Mouse (Mus musculus) hindbrain, postnatal 0 days (tissue): ENCODE results near the gene 1700012B09Rik. TPM values are rescaled to one million over a fixed set of nuclear protein-coding genes. Genes with fewer than 3 reads are reported as not detected.

Experiments used
- ATAC-seq: fragments of 200-750 bp; cut with Nextera tagmentation; 2 replicates; pipeline ENCODE4 v1.8.0; 2017; ENCODE audit warnings: mild to moderate bottlenecking, moderate TSS enrichment, moderate library complexity
- DNase-seq: peaks from one replicate; pipeline ENCODE4 v3.0.0-alpha.2; 2015; ENCODE audit warnings: low spot score
- H3K27ac ChIP-seq: fragments of 300-500 bp; sonication (generic); 2 replicates; pipeline ENCODE4 v1.5.1; 2014; ENCODE audit warnings: mild to moderate bottlenecking
- H3K27me3 ChIP-seq: fragments of 300-500 bp; sonication (generic); 2 replicates; pipeline ENCODE4 v1.6.1; 2014; ENCODE audit warnings: low read length, mixed read lengths; ENCODE audit not compliant: insufficient read depth
- H3K36me3 ChIP-seq: fragments of 300-500 bp; sonication (generic); 2 replicates; pipeline ENCODE4 v1.6.1; 2014; ENCODE audit warnings: low read length, mixed read lengths; ENCODE audit not compliant: insufficient read depth
- H3K4me1 ChIP-seq: fragments of 300-500 bp; sonication (generic); 2 replicates; pipeline ENCODE4 v1.6.1; 2014; ENCODE audit warnings: antibody characterized with exemption, low read length, mixed read lengths; ENCODE audit not compliant: insufficient read depth
- H3K4me2 ChIP-seq: fragments of 300-500 bp; sonication (generic); 2 replicates; pipeline ENCODE4 v1.6.1; 2014; ENCODE audit warnings: low read depth, mild to moderate bottlenecking, low read length, moderate library complexity, mixed read lengths
- H3K4me3 ChIP-seq: fragments of 300-500 bp; sonication (generic); 2 replicates; pipeline ENCODE4 v1.5.1; 2014; ENCODE audit warnings: low read length
- H3K9ac ChIP-seq: fragments of 300-500 bp; sonication (generic); replicated peaks from 2 replicates; pipeline ENCODE4 v1.6.1; 2014; ENCODE audit warnings: mild to moderate bottlenecking, low read length, moderate library complexity, mixed read lengths
- H3K9me3 ChIP-seq: fragments of 300-500 bp; sonication (generic); 2 replicates; pipeline ENCODE4 v1.6.1; 2016; ENCODE audit warnings: low read length, mixed read lengths
- CTCF ChIP-seq: IDR thresholded peaks from 2 replicates; pipeline ENCODE4 v1.5.1; 2016; ENCODE audit warnings: antibody characterized with exemption, control low read depth, low read depth
- WGBS: fragments of 180-500 bp; shearing (Covaris S2); extraction: QIAGEN DNeasy Blood & Tissue Kit; methylation state at CpG from one replicate; pipeline ENCODE4 v1.1.7; 2014; 5-methylcytosine and 5-hydroxymethylcytosine counted together
- polyA plus RNA-seq: library from polyadenylated mRNA; unstranded; fragments of >200 nt; fragmentation: Nextera tagmentation; extraction: Ambion mirVana; gene quantifications from 2 replicates; pipeline ENCODE4 v1.2.1, GENCODE M21; 2015
- total RNA-seq: library from RNA; depleted of rRNA; stranded (reverse); fragments of >200 nt; gene quantifications from 2 replicates; pipeline ENCODE4 v1.2.3, GENCODE M21; 2014

1700012B09Rik gene
- total and polyA plus RNA-seq, 2 experiments from 2014 or later: 0.42 to 4.0 TPM

- H3K4me3 ChIP-seq: no peak overlapping the region
- H3K4me2 ChIP-seq: no peak overlapping the region
- H3K27me3 ChIP-seq: no peaks in the 10 kb centered on the region
- no peak for TF ChIP-seq CTCF
- H3K9ac ChIP-seq: no peak overlapping the region
- no peak for ATAC-seq
- WGBS: 41% methylated on average over 13 of the region's 13 CpGs
- no peaks in the 10 kb centered on the region for H3K4me1 ChIP-seq
- no peak overlapping the region for H3K27ac ChIP-seq
- DNase-seq: no peak
- H3K9me3 ChIP-seq: no peaks in the 10 kb centered on the region
- H3K36me3 ChIP-seq: peaks cover 4% of the 10 kb centered on the region; the same call in 1 of the 2 replicates
These were observed 7.5 kb upstream of the 1700012B09Rik start for GRCm38 (mm10) chr9:14778341-14778740.

DNA sequence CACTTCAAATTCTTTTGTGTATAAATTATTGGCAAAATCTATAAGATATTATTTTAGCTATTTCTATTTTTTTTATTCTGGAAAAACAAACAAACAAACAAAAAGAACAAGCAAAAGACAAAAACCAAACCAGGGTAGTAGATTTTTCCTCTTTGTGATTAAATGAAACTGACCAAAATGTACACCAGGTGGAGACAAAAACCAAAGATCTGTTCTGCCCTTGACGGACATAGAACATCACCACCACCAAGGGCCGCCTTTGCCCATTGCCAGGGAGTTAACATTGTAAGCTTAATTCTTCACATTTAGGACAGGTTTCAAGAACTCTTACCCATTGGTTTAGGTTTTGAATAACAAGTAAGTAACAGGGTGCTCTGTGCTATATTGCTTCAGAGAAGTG, 3.0 kb upstream of the 1700012B09Rik start:
- Histone ChIP-seq H3K9me3 (no peaks in the 10 kb centered on the region), H3K36me3 (no peaks in the 10 kb centered on the region), H3K27me3 (no peaks in the 10 kb centered on the region), H3K4me3 (no peak overlapping the region), H3K4me1 (peaks cover 3% of the 10 kb centered on the region; the same call in 1 of the 2 replicates), H3K4me2 (no peak overlapping the region), H3K9ac (no peak overlapping the region), H3K27ac (no peak overlapping the region)
- peak; percentile 47 for DNase-seq
- WGBS: 44% methylated on average over 2 of the region's 2 CpGs
- ATAC-seq: no peak
- peak; percentile 58 for TF ChIP-seq CTCF

- H3K36me3 ChIP-seq: no peaks in the 10 kb centered on the region
- TF ChIP-seq CTCF: no peak
- no peaks in the 10 kb centered on the region for H3K27me3 ChIP-seq
- no peak overlapping the region for H3K27ac ChIP-seq
- no peak overlapping the region for H3K9ac ChIP-seq
- ATAC-seq (no peak), DNase-seq (no peak)
- peaks cover 3% of the 10 kb centered on the region; the same call in 1 of the 2 replicates for H3K4me1 ChIP-seq
- no peaks in the 10 kb centered on the region for H3K9me3 ChIP-seq
- no peak overlapping the region for H3K4me2 ChIP-seq
- WGBS: 88% methylated on average over 2 of the region's 2 CpGs
- no peak overlapping the region for H3K4me3 ChIP-seq
These were observed 1.2 kb upstream of the 1700012B09Rik start for GRCm38 (mm10) chr9:14772074-14772473.

DNA sequence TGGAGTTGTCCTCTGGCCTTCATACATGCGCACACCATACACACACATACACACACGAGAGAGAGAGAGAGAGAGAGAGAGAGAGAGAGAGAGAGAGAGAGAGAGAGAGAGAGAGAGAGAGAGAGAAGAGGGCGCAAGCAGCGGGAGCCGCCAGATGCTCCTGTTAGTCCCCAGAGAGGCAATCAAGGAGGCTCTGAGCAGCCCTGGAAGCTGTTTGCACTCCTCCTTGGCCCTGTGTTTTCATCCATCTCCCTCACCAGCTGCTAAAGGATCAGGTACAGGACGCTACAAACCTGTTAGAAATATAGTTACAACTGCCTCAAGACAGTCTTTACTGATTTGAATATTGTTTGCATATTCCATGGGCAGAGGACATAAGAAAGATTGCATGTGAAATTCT, 1.0 kb downstream of the 1700012B09Rik start:
- peaks cover 3% of the 10 kb centered on the region; the same call in 1 of the 2 replicates for H3K4me1 ChIP-seq
- H3K27me3 ChIP-seq: no peaks in the 10 kb centered on the region
- no peak for TF ChIP-seq CTCF
- no peak overlapping the region for H3K4me3 ChIP-seq
- H3K9me3 ChIP-seq: no peaks in the 10 kb centered on the region
- H3K27ac ChIP-seq: no peak overlapping the region
- no peaks in the 10 kb centered on the region for H3K36me3 ChIP-seq
- no peak overlapping the region for H3K9ac ChIP-seq
- H3K4me2 ChIP-seq: no peak overlapping the region
- ATAC-seq (no peak), DNase-seq (no peak)
- 63% methylated on average over 5 of the region's 6 CpGs for WGBS

DNA sequence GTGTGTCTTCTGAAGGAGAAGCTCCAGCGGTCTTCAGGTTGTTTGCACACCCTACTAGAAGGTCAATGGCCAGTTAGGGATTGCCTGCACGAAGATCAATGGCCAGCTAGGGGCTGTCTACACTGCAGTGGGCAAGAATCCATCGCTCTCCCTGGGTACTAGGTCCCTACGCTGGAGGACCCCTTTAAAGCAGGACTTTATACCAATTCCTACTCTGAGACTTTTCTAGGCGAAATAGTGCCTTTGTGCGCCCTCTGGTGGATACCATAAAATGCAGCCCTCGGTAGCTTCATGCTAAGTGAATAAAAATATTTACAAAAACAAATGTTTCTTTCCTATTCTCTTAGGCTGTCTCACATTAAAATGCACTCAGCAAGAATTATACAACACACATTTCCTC, 6.1 kb downstream of the 1700012B09Rik start:
- peak; percentile 80 for TF ChIP-seq CTCF
- Histone ChIP-seq H3K27me3 (no peaks in the 10 kb centered on the region), H3K9me3 (no peaks in the 10 kb centered on the region), H3K4me3 (no peak overlapping the region), H3K36me3 (no peaks in the 10 kb centered on the region), H3K27ac (no peak overlapping the region), H3K4me2 (no peak overlapping the region), H3K4me1 (no peaks in the 10 kb centered on the region), H3K9ac (no peak overlapping the region)
- WGBS: 27% methylated on average over 7 of the region's 7 CpGs
- DNase-seq: peak; percentile 80
- peak; percentile 64 for ATAC-seq

- Histone ChIP-seq H3K36me3 (no peaks in the 10 kb centered on the region), H3K9me3 (no peaks in the 10 kb centered on the region), H3K4me2 (no peak overlapping the region), H3K4me1 (no peaks in the 10 kb centered on the region), H3K27ac (no peak overlapping the region), H3K4me3 (no peak overlapping the region), H3K9ac (no peak overlapping the region), H3K27me3 (no peaks in the 10 kb centered on the region)
- ATAC-seq (no peak), DNase-seq (no peak)
- no peak for TF ChIP-seq CTCF
These were observed 11.6 kb downstream of the 1700012B09Rik start for GRCm38 (mm10) chr9:14759261-14759660.

GRCm38 (mm10) chr9:14758590-14758989, 12.2 kb downstream of the 1700012B09Rik start:
- no peaks in the 10 kb centered on the region for H3K9me3 ChIP-seq
- H3K4me3 ChIP-seq: no peak overlapping the region
- no peak overlapping the region for H3K9ac ChIP-seq
- TF ChIP-seq CTCF: no peak
- no peaks in the 10 kb centered on the region for H3K36me3 ChIP-seq
- no peaks in the 10 kb centered on the region for H3K4me1 ChIP-seq
- no peak overlapping the region for H3K4me2 ChIP-seq
- H3K27me3 ChIP-seq: no peaks in the 10 kb centered on the region
- 73% methylated on average over 7 of the region's 7 CpGs for WGBS
- DNase-seq: no peak
- no peak for ATAC-seq
- H3K27ac ChIP-seq: no peak overlapping the region
